Mouse (Mus musculus): ENCODE measurements at regions not wholly inside any gene's neighbourhood (a gene's known extent, or its start where the extent isn't known, plus 50 kb on each side); places are given as distances from the start of the nearest gene placed in this dataset.
A peak's percentile ranks its signal among the peaks of the same experiment; 100 is the strongest.

DNA sequence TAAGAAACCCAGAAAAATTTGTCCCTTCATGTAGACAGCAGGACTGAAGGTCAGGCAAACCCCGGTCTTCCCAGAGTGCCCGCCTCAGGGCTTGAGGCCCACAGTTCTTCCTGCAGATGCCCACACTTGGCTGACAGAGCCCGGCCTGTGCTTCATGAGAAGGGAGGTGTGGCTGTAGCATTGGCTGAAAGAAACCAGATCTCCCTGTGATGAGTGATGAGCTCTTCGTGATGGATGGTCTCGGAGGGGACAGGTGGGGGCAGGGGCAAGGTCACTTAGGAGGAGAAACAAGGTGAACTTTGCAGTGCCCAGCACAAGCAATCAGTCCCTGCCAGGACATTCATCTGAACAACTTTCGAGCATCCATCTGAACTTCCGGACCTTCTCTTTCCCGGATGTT lies 298.7 kb upstream of the Ddhd1 start:
- Histone ChIP-seq H3K27ac (ENCODE audit: insufficient read depth, low read length) (no peak overlapping the region), H3K4me3 (ENCODE audit: insufficient read depth, low read length) (no peak overlapping the region), H3K4me1 (ENCODE audit: control insufficient read depth, insufficient read depth, low read length) (no peaks in the 10 kb centered on the region; the same call in 1 of the 2 replicates)
- TF ChIP-seq CTCF (IDR thresholded peaks at IDR 0.05; ENCODE audit: borderline replicate concordance, insufficient read depth, low read length): no peak
- TF ChIP-seq POLR2A (IDR thresholded peaks at IDR 0.05; ENCODE audit: low read depth, low read length): no peak

DNA sequence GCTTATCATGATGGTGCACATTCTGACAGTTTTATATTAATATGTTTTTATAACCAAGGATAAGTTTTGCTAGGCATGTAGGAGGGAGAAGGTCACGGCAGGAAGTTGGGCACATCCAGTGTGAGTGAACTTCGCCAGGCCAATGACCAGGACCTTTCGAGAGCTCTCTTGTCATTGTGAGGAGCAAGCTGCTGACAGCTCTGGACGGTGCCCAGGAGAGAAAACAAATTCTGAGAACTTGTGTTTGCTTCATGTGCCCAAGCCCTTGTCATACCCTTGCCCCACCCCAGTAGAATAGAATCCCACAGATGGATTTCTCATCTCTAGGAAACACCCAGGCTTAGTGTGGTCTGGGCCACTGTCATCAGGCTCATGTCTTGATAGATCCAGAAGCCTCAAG lies 304.5 kb upstream of the Ddhd1 start:
- no peak for TF ChIP-seq POLR2A (IDR thresholded peaks at IDR 0.05; ENCODE audit: low read depth, low read length)
- TF ChIP-seq CTCF (IDR thresholded peaks at IDR 0.05; ENCODE audit: borderline replicate concordance, insufficient read depth, low read length): no peak
- Histone ChIP-seq H3K27ac (ENCODE audit: insufficient read depth, low read length) (no peak overlapping the region), H3K4me3 (ENCODE audit: insufficient read depth, low read length) (no peak overlapping the region), H3K4me1 (ENCODE audit: control insufficient read depth, insufficient read depth, low read length) (peaks cover 3% of the 10 kb centered on the region; the same call in 1 of the 2 replicates)

DNA sequence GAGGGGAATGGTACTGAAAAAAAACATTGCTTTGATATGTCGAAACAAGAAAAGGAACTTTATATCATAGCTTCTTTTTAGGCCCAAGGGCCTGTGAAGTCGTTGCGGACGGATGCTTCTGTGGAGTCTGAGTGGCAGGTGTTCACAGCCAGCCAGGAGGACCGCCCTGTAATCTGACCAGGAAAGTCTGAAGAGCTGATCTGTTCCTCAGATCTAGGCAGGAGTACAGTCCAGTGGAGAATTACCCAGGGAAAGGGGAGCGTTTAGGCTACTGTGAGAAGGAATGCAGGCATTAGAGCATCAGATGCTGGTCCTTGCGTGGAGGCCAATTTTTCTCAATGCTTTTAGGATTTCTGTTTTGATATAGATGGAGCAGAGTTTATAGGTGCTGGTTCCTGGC lies 306.1 kb upstream of the Ddhd1 start:
- H3K4me3 ChIP-seq (ENCODE audit: insufficient read depth, low read length): no peak overlapping the region
- no peak overlapping the region; the same call in 1 of the 2 replicates for H3K27ac ChIP-seq (ENCODE audit: insufficient read depth, low read length)
- TF ChIP-seq POLR2A (IDR thresholded peaks at IDR 0.05; ENCODE audit: low read depth, low read length) (no peak), CTCF (IDR thresholded peaks at IDR 0.05; ENCODE audit: borderline replicate concordance, insufficient read depth, low read length) (no peak)
- peaks cover 3% of the 10 kb centered on the region; the same call in 1 of the 2 replicates for H3K4me1 ChIP-seq (ENCODE audit: control insufficient read depth, insufficient read depth, low read length)

DNA sequence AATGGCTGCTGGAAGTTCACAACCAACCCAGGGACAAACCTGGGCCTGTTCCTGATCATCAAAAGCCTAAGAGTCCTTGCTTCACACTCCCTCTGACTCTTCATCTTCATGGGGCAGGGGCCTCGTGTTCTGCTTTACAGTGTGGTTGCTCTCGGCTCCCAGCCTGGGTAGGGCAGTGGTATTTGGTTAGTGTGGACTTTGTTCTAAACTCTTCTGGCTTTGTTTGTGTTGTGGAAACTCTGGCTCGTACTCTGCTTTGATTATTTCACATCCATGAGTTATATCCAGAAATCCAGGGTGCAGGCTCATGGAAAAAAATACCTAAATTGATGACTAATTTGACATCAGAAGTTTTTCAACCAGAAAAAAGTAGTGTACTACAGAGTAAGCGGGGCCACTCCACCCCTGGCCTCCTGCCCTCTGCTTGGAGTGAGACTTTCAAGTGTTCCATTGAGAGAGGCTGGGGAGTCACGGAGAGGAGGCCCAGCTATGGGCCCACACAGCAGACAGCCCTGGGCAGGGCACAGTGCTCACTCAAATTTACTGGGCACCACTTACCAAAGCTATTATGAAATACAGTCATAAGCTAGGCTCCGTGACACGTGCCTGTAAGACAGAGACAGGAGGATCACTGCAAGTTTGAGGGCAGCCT lies 325.4 kb upstream of the Ddhd1 start:
- no peak for TF ChIP-seq POLR2A (IDR thresholded peaks at IDR 0.05; ENCODE audit: low read depth, low read length)
- no peak for TF ChIP-seq CTCF (IDR thresholded peaks at IDR 0.05; ENCODE audit: borderline replicate concordance, insufficient read depth, low read length)
- Histone ChIP-seq H3K4me3 (ENCODE audit: insufficient read depth, low read length) (no peak overlapping the region), H3K4me1 (ENCODE audit: control insufficient read depth, insufficient read depth, low read length) (no peaks in the 10 kb centered on the region; the same call in 1 of the 2 replicates), H3K27ac (ENCODE audit: insufficient read depth, low read length) (no peak overlapping the region)

DNA sequence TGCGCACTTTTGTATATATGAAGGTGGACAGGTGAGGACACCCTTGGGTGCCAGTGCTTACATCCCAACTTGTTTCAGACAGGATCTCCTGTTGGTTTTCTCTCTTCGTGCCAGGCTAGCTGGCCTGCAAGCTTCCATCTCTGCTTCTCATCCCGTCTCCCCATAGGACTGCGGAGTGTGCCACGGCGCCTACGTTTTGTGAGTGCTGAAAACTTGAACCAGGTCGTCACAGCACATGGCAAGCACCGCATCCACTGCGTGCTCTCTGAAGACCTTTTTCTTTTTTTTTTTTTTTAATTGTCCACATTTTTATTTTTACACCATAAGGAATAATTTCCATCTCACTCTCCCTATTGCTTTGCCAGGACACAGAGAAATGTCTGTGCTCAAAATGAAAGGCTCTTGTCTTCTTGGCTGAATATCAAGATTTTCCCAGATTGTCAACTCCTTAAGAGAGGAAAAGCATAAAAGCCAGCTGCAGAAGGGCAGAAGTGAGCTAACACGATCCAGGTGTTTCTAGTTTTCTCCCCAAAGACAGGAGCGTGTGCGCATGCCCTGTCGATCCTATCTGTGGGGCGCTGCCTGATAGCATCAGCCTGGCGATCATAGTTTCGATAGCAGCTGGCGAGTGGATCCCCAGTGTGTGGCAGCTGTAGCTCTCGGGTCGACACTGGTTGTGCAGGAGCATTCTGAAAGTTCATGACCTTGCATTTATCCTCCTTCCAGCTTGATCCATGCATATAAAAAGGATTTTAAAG lies 326.4 kb upstream of the Ddhd1 start:
- H3K4me1 ChIP-seq (ENCODE audit: control insufficient read depth, insufficient read depth, low read length): no peaks in the 10 kb centered on the region; the same call in 1 of the 2 replicates
- H3K4me3 ChIP-seq (ENCODE audit: insufficient read depth, low read length): no peak overlapping the region
- TF ChIP-seq POLR2A (IDR thresholded peaks at IDR 0.05; ENCODE audit: low read depth, low read length): no peak
- no peak for TF ChIP-seq CTCF (IDR thresholded peaks at IDR 0.05; ENCODE audit: borderline replicate concordance, insufficient read depth, low read length)
- H3K27ac ChIP-seq (ENCODE audit: insufficient read depth, low read length): no peak overlapping the region

DNA sequence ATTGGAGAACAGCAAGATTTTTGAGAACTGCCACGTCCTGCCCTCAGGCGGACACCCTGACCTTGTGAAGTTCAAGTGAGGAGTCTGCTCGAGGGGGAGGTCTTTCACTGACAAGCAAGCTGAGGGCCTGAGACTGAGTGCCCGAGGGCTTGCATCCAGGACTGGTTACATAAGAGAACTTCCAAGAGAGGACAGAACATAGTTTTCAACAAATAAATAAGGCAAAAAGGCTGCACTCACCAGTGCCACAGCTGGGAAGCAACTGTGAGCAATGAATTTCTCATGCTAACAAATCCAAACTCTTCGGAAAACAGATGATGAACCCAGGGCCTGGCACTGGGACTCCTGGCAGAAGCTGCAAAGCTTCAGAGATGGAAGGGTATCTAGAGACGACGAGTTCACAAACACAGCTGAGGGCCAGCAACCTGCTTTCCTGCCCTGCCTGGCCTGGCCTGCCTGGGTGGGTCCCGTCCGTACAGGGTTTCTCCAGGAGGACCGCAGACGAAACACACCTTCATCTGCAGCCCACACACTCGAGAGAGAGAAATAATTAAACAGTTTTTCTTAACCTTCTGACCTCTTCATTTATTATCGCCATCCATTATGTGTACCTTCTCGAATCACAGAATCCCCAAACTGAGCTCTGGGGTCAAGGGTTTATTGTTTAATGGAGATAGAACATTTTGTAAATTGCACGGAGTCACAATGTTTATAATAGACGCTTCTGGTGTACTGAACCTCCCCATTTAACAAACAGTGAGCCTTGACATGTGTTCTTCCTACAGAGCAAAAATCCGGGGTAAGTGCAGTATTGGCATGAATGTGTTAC lies 334.3 kb upstream of the Ddhd1 start:
- H3K4me1 ChIP-seq (ENCODE audit: control insufficient read depth, insufficient read depth, low read length): peaks cover 7% of the 10 kb centered on the region
- H3K27ac ChIP-seq (ENCODE audit: insufficient read depth, low read length): no peak overlapping the region
- no peak overlapping the region for H3K4me3 ChIP-seq (ENCODE audit: insufficient read depth, low read length)
- no peak for TF ChIP-seq CTCF (IDR thresholded peaks at IDR 0.05; ENCODE audit: borderline replicate concordance, insufficient read depth, low read length)
- no peak for TF ChIP-seq POLR2A (IDR thresholded peaks at IDR 0.05; ENCODE audit: low read depth, low read length)

DNA sequence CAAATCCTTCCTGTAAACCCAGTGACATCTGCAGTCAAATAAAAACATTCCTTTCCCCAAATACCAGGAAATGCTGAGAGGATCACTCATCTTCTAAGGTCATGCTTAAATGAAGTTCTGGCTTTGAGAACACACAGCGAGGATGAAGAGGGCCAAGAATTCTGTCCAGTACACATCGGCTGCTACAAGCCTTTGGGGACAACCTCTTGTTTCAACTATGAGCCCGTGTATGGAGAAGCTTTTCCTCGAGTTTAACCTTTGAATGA lies 334.9 kb upstream of the Ddhd1 start:
- H3K27ac ChIP-seq (ENCODE audit: insufficient read depth, low read length): no peak overlapping the region
- TF ChIP-seq POLR2A (IDR thresholded peaks at IDR 0.05; ENCODE audit: low read depth, low read length): no peak
- TF ChIP-seq CTCF (IDR thresholded peaks at IDR 0.05; ENCODE audit: borderline replicate concordance, insufficient read depth, low read length): no peak
- H3K4me1 ChIP-seq (ENCODE audit: control insufficient read depth, insufficient read depth, low read length): peaks cover 7% of the 10 kb centered on the region
- H3K4me3 ChIP-seq (ENCODE audit: insufficient read depth, low read length): no peak overlapping the region

DNA sequence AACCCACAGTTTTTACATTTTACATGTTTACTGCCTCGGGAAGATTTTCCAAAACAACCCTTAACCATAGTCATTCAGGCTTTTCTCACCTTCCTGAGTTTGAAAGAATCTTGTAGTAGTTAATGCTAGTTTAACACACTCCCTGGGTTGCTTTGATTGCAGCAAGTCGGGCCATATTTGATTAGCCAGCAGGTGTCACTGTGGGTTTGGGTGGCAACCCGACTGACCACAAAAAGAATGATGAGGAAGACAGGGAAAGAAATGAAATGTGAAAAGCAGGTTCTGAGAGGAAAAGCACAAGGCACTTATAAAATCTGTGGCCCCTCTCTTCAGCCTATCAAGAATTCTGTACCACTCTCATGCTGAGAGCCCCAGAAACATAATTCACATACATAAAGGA lies 335.7 kb upstream of the Ddhd1 start:
- peaks cover 7% of the 10 kb centered on the region; the same call in 1 of the 2 replicates for H3K4me1 ChIP-seq (ENCODE audit: control insufficient read depth, insufficient read depth, low read length)
- peak; percentile 34; the same call in 1 of the 2 replicates for TF ChIP-seq CTCF (IDR thresholded peaks at IDR 0.05; ENCODE audit: borderline replicate concordance, insufficient read depth, low read length)
- no peak for TF ChIP-seq POLR2A (IDR thresholded peaks at IDR 0.05; ENCODE audit: low read depth, low read length)
- no peak overlapping the region for H3K27ac ChIP-seq (ENCODE audit: insufficient read depth, low read length)
- no peak overlapping the region for H3K4me3 ChIP-seq (ENCODE audit: insufficient read depth, low read length)

DNA sequence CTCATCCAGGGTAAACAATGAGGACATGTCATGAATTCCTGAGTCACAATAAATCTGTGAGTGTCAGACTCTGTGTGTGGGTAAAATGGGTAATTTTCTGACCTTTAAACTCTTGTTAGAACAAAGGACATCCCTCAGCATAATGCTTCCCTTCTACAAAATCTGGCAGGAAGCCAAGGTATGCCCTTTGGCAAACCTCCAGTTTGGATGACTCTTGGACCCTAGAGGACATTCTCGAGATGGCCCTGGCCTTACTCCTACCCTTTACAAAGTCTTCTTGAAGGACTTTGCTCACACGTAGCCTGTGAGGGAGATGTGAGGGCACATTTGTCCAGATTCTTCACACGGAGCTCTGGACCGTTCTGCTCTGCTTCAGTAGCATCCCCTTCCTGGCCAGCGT lies 338.8 kb upstream of the Ddhd1 start:
- peaks cover 7% of the 10 kb centered on the region; the same call in 1 of the 2 replicates for H3K4me1 ChIP-seq (ENCODE audit: control insufficient read depth, insufficient read depth, low read length)
- TF ChIP-seq POLR2A (IDR thresholded peaks at IDR 0.05; ENCODE audit: low read depth, low read length) (no peak), CTCF (IDR thresholded peaks at IDR 0.05; ENCODE audit: borderline replicate concordance, insufficient read depth, low read length) (no peak)
- H3K27ac ChIP-seq (ENCODE audit: insufficient read depth, low read length): no peak overlapping the region
- H3K4me3 ChIP-seq (ENCODE audit: insufficient read depth, low read length): no peak overlapping the region
